Mouse (Mus musculus): ENCODE data around the gene Polr2l. TPM values are rescaled to one million over a fixed set of nuclear protein-coding genes. Genes with fewer than 3 reads are reported as not detected.
A peak's percentile ranks its signal among the peaks of the same experiment; 100 is the strongest.
"Not testable (repeated sequence)": the region's sequence is repeated elsewhere in the genome, so short reads cannot be mapped to it uniquely, and the experiment has no call there.

Gene Polr2l
- polyA plus RNA-seq, 1 experiment from 2014 or later, result 76.1 TPM

GRCm38 (mm10) chr7:141457236-141457635 lies 17.7 kb downstream of the Polr2l start:
- Histone ChIP-seq H3K9me3 (replicated peaks) (no peaks in the 10 kb centered on the region), H3K4me1 (peaks cover 40% of the 10 kb centered on the region), H3K4me2 (no peak overlapping the region), H3K27ac (no peak overlapping the region), H3K36me3 (peaks cover 16% of the 10 kb centered on the region), H3K27me3 (replicated peaks) (peaks cover 31% of the 10 kb centered on the region), H3K9ac (no peak overlapping the region), H3K4me3 (no peak overlapping the region)
- ATAC-seq, result no peak
- WGBS (ENCODE audit: insufficient replicate concordance), result 84% methylated on average over 14 of the region's 14 CpGs

GRCm38 (mm10) chr7:141456739-141457138 lies 18.2 kb downstream of the Polr2l start:
- peaks cover 40% of the 10 kb centered on the region for H3K4me1 ChIP-seq
- no peaks in the 10 kb centered on the region for H3K9me3 ChIP-seq (replicated peaks)
- ATAC-seq, result no peak
- H3K4me2 ChIP-seq, result no peak overlapping the region; the same call in 1 of the 2 replicates
- no peak overlapping the region for H3K4me3 ChIP-seq
- H3K36me3 ChIP-seq, result peaks cover 21% of the 10 kb centered on the region
- 75% methylated on average over 6 of the region's 6 CpGs for WGBS (ENCODE audit: insufficient replicate concordance)
- no peak overlapping the region for H3K9ac ChIP-seq
- peaks cover 26% of the 10 kb centered on the region for H3K27me3 ChIP-seq (replicated peaks)
- no peak overlapping the region for H3K27ac ChIP-seq

- H3K4me2 ChIP-seq, result peak overlapping the region; percentile 90
- 3% methylated on average over 23 of the region's 23 CpGs for WGBS (ENCODE audit: insufficient replicate concordance)
- ATAC-seq, result peak; percentile 18
- peak overlapping the region; percentile 70 for H3K4me3 ChIP-seq
- peak overlapping the region; percentile 77 for H3K9ac ChIP-seq
- H3K27ac ChIP-seq, result peak overlapping the region; percentile 84
- H3K36me3 ChIP-seq, result peaks cover 31% of the 10 kb centered on the region
- H3K27me3 ChIP-seq (replicated peaks), result peaks cover 16% of the 10 kb centered on the region
- no peaks in the 10 kb centered on the region for H3K9me3 ChIP-seq (replicated peaks)
- H3K4me1 ChIP-seq, result peaks cover 41% of the 10 kb centered on the region
Measured at GRCm38 (mm10) chr7:141455610-141456314, 19.2 kb downstream of the Polr2l start.

- H3K4me1 ChIP-seq, result peaks cover 47% of the 10 kb centered on the region
- peak within 1 kb of the TSS; percentile 90 for H3K4me2 ChIP-seq
- H3K4me3 ChIP-seq, result peak within 1 kb of the TSS; percentile 70
- no peaks in the 10 kb centered on the region for H3K9me3 ChIP-seq (replicated peaks)
- ATAC-seq, result peak; percentile 88
- WGBS (ENCODE audit: insufficient replicate concordance), result 3% methylated on average over 45 of the region's 45 CpGs
- H3K27me3 ChIP-seq (replicated peaks), result peaks cover 9% of the 10 kb centered on the region
- H3K36me3 ChIP-seq, result peaks cover 38% of the 10 kb centered on the region
- peak within 1 kb of the TSS; percentile 84 for H3K27ac ChIP-seq
- peak within 1 kb of the TSS; percentile 77 for H3K9ac ChIP-seq
Measured at GRCm38 (mm10) chr7:141454967-141455551, 19.9 kb downstream of the Polr2l start, which contains the start of gene Pnpla2. Gene Pnpla2, plus strand, starts transcription at chr7:141455198.

- Histone ChIP-seq H3K4me2 (no peak overlapping the region), H3K9me3 (replicated peaks) (no peaks in the 10 kb centered on the region), H3K9ac (no peak overlapping the region), H3K4me1 (peaks cover 61% of the 10 kb centered on the region), H3K36me3 (peaks cover 43% of the 10 kb centered on the region), H3K27ac (peak overlapping the region; percentile 42; the same call in 1 of the 2 replicates), H3K4me3 (no peak overlapping the region), H3K27me3 (replicated peaks) (no peaks in the 10 kb centered on the region)
- ATAC-seq, result no peak
- WGBS (ENCODE audit: insufficient replicate concordance), result 71% methylated on average over 2 of the region's 2 CpGs
Measured at GRCm38 (mm10) chr7:141453636-141454035, 21.3 kb downstream of the Polr2l start.

- Histone ChIP-seq H3K4me3 (no peak overlapping the region), H3K4me2 (no peak overlapping the region), H3K36me3 (peaks cover 44% of the 10 kb centered on the region), H3K9ac (no peak overlapping the region), H3K4me1 (peaks cover 66% of the 10 kb centered on the region), H3K9me3 (replicated peaks) (no peaks in the 10 kb centered on the region), H3K27ac (peak overlapping the region; percentile 55), H3K27me3 (replicated peaks) (no peaks in the 10 kb centered on the region)
- no peak for ATAC-seq
Measured at GRCm38 (mm10) chr7:141451928-141452327, 23.0 kb downstream of the Polr2l start.

GRCm38 (mm10) chr7:141447110-141447991 lies 27.6 kb downstream of the Polr2l start, which contains the start of gene Rplp2:
Gene Rplp2, plus strand, starts transcription at chr7:141447370.
- WGBS (ENCODE audit: insufficient replicate concordance), result under 1% methylated on average over 63 of the region's 63 CpGs
- H3K9ac ChIP-seq, result peak within 1 kb of the TSS; percentile 95

GRCm38 (mm10) chr7:141446374-141446773 lies 28.6 kb downstream of the Polr2l start:
- Histone ChIP-seq H3K36me3 (peaks cover 49% of the 10 kb centered on the region), H3K4me3 (peak overlapping the region; percentile 90; the same call in 1 of the 2 replicates), H3K4me1 (peaks cover 76% of the 10 kb centered on the region), H3K27ac (peak overlapping the region; percentile 90; the same call in 1 of the 2 replicates), H3K4me2 (peak overlapping the region; percentile 71)
- H3K9ac ChIP-seq; ATAC-seq; H3K9me3 ChIP-seq (replicated peaks); H3K27me3 ChIP-seq (replicated peaks): not testable (repeated sequence)
- 53% methylated on average over 3 of the region's 3 CpGs for WGBS (ENCODE audit: insufficient replicate concordance)

More at GRCm38 (mm10) chr7:141447110-141447991, 27.6 kb downstream of the Polr2l start, which contains the start of gene Rplp2:
- Histone ChIP-seq H3K4me3 (peak within 1 kb of the TSS; percentile 90), H3K36me3 (peaks cover 49% of the 10 kb centered on the region), H3K9me3 (replicated peaks) (no peaks in the 10 kb centered on the region), H3K4me1 (peaks cover 76% of the 10 kb centered on the region), H3K4me2 (peak within 1 kb of the TSS; percentile 71), H3K27ac (peak within 1 kb of the TSS; percentile 90), H3K27me3 (replicated peaks) (no peaks in the 10 kb centered on the region)
- peak; percentile 85 for ATAC-seq

- Histone ChIP-seq H3K4me3 (peak within 1 kb of the TSS; percentile 68), H3K9me3 (replicated peaks) (no peaks in the 10 kb centered on the region), H3K27me3 (replicated peaks) (no peaks in the 10 kb centered on the region), H3K4me2 (peak within 1 kb of the TSS; percentile 90), H3K4me1 (peaks cover 62% of the 10 kb centered on the region), H3K9ac (peak within 1 kb of the TSS; percentile 83), H3K36me3 (peaks cover 49% of the 10 kb centered on the region), H3K27ac (peak within 1 kb of the TSS; percentile 75)
- peak; percentile 69 for ATAC-seq
- whole genome bisulfite sequencing (ENCODE audit: insufficient replicate concordance), result under 1% methylated on average over 25 of the region's 25 CpGs
Measured at GRCm38 (mm10) chr7:141443828-141444237, 31.1 kb downstream of the Polr2l start, which contains the start of gene Pidd1. Gene Pidd1, minus strand, starts transcription at chr7:141444025.

GRCm38 (mm10) chr7:141443081-141443821 lies 31.7 kb downstream of the Polr2l start:
- H3K9me3 ChIP-seq (replicated peaks), result no peaks in the 10 kb centered on the region
- H3K4me1 ChIP-seq, result peaks cover 57% of the 10 kb centered on the region

GRCm38 (mm10) chr7:141442199-141442598 lies 32.7 kb downstream of the Polr2l start:
- Histone ChIP-seq H3K4me3 (peak overlapping the region; percentile 68), H3K9me3 (replicated peaks) (no peaks in the 10 kb centered on the region), H3K27ac (0 out of 2 replicates have a peak overlapping the region, but pooled peaks have one; percentile 75), H3K9ac (peak overlapping the region; percentile 83), H3K4me2 (peak overlapping the region; percentile 90), H3K4me1 (peaks cover 67% of the 10 kb centered on the region), H3K27me3 (replicated peaks) (no peaks in the 10 kb centered on the region), H3K36me3 (peaks cover 52% of the 10 kb centered on the region)
- no peak for ATAC-seq
- WGBS (ENCODE audit: insufficient replicate concordance), result 89% methylated on average over 13 of the region's 13 CpGs

More at GRCm38 (mm10) chr7:141443081-141443821, 31.7 kb downstream of the Polr2l start:
- Histone ChIP-seq H3K27me3 (replicated peaks) (no peaks in the 10 kb centered on the region), H3K9ac (peak overlapping the region; percentile 83), H3K27ac (peak overlapping the region; percentile 75), H3K4me2 (peak overlapping the region; percentile 90), H3K36me3 (peaks cover 49% of the 10 kb centered on the region), H3K4me3 (peak overlapping the region; percentile 68)
- ATAC-seq, result peak; percentile 23
- WGBS (ENCODE audit: insufficient replicate concordance), result 26% methylated on average over 12 of the region's 12 CpGs

Data from liver, embryonic 12.5 days (tissue).